Mouse (Mus musculus) embryonic facial prominence, embryonic 11.5 days (tissue): Measurements from ENCODE around the gene 4930467E23Rik. TPM values are rescaled to one million over a fixed set of nuclear protein-coding genes. Genes with fewer than 3 reads are reported as not detected.
"Not testable (repeated sequence)": the region's sequence is repeated elsewhere in the genome, so short reads cannot be mapped to it uniquely, and the experiment has no call there.

Experiments used
- ATAC-seq: fragments of 200-750 bp; cut with Nextera tagmentation; replicated peaks from 2 replicates; pipeline ENCODE4 v1.8.0; 2017; ENCODE audit warnings: low read depth; ENCODE audit not compliant: insufficient number of reproducible peaks, low FRiP score, low TSS enrichment
- DNase-seq: peaks from one replicate; pipeline ENCODE4 v3.0.0-alpha.2; 2015; ENCODE audit warnings: low spot score
- H3K27ac ChIP-seq: fragments of 300-500 bp; sonication (generic); replicated peaks from 2 replicates; pipeline ENCODE4 v1.5.1; 2014; ENCODE audit warnings: mild to moderate bottlenecking, low read depth, low read length, control low read depth
- H3K27me3 ChIP-seq: fragments of 300-500 bp; sonication (generic); 2 replicates; pipeline ENCODE4 v1.6.1; 2014; ENCODE audit warnings: mild to moderate bottlenecking, low read length, moderate library complexity, mixed read lengths; ENCODE audit not compliant: control insufficient read depth, insufficient read depth
- H3K36me3 ChIP-seq: fragments of 300-500 bp; sonication (generic); replicated peaks from 2 replicates; pipeline ENCODE4 v1.6.1; 2014; ENCODE audit warnings: low read depth, mild to moderate bottlenecking, low read length, moderate library complexity, mixed read lengths; ENCODE audit not compliant: control insufficient read depth, insufficient read depth
- H3K4me1 ChIP-seq: fragments of 300-500 bp; sonication (generic); 2 replicates; pipeline ENCODE4 v1.6.1; 2014; ENCODE audit warnings: low read length, mixed read lengths; ENCODE audit not compliant: control insufficient read depth, insufficient read depth
- H3K4me2 ChIP-seq: fragments of 300-500 bp; sonication (generic); 2 replicates; pipeline ENCODE4 v1.6.1; 2014; ENCODE audit warnings: low read depth, mild to moderate bottlenecking, control low read depth, low read length, moderate library complexity
- H3K4me3 ChIP-seq: fragments of 300-500 bp; sonication (generic); 2 replicates; pipeline ENCODE4 v1.5.1; 2014; ENCODE audit warnings: low read depth, low read length, control low read depth
- H3K9ac ChIP-seq: fragments of 300-500 bp; sonication (generic); replicated peaks from 2 replicates; pipeline ENCODE4 v1.6.1; 2014; ENCODE audit warnings: mild to moderate bottlenecking, control low read depth, low read length
- H3K9me3 ChIP-seq: fragments of 300-500 bp; sonication (generic); replicated peaks from 2 replicates; pipeline ENCODE4 v1.6.1; 2016; ENCODE audit warnings: mild to moderate bottlenecking, low read length, inconsistent platforms, mixed read lengths; ENCODE audit not compliant: control insufficient read depth
- WGBS: fragments of 180-500 bp; shearing (Covaris S2); extraction: QIAGEN DNeasy Blood & Tissue Kit; methylation state at CpG from one replicate; pipeline ENCODE4 v1.1.7; 2014; 5-methylcytosine and 5-hydroxymethylcytosine counted together
- polyA plus RNA-seq: library from polyadenylated mRNA; unstranded; fragments of >200 nt; fragmentation: Nextera tagmentation; extraction: Ambion mirVana; gene quantifications from 2 replicates; pipeline ENCODE4 v1.2.1, GENCODE M21; 2014

4930467E23Rik gene
- polyA plus RNA-seq = not detected in 2 replicates

- not testable (repeated sequence) for H3K27ac ChIP-seq, H3K4me1 ChIP-seq, DNase-seq, H3K9me3 ChIP-seq, H3K4me3 ChIP-seq, H3K4me2 ChIP-seq, H3K36me3 ChIP-seq, ATAC-seq, H3K27me3 ChIP-seq, H3K9ac ChIP-seq
- WGBS = no CpG with 5 or more reads among the region's 2 CpGs
Observed at GRCm38 (mm10) chr8:19729276-19729675, at the start of gene 4930467E23Rik. Gene 4930467E23Rik (plus strand): TSS chr8:19729576.

DNA sequence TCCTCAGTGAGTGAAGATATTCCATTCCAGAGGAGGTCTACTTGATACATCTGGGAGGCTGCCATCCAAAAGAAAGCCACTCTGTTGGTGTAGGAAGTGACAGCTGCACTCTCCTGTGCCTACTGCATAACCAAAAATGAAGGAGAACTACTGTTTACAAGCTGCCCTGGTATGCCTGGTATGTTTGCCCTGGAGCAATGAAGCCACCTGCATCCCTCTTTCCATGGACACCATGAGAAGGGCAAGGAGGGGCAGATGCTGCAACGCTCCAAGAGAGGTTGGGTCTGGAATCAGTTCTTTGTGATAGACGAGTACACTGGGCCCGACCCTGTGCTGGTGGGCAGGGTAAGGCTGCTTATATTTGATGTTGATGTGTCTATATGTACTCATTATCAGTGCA lies 47.1 kb upstream of the 4930467E23Rik start:
- WGBS = 92% methylated on average over 2 of the region's 3 CpGs
- not testable (repeated sequence) for H3K9ac ChIP-seq, H3K9me3 ChIP-seq, H3K27me3 ChIP-seq, H3K4me3 ChIP-seq, H3K4me1 ChIP-seq, H3K36me3 ChIP-seq, DNase-seq, H3K4me2 ChIP-seq, ATAC-seq, H3K27ac ChIP-seq

GRCm38 (mm10) chr8:19685476-19685875 lies 43.9 kb upstream of the 4930467E23Rik start:
- H3K9ac ChIP-seq, H3K36me3 ChIP-seq, H3K4me2 ChIP-seq, H3K4me3 ChIP-seq, DNase-seq, ATAC-seq, H3K27ac ChIP-seq, H3K4me1 ChIP-seq, H3K9me3 ChIP-seq, H3K27me3 ChIP-seq: not testable (repeated sequence)
- 82% methylated on average over 3 of the region's 3 CpGs for WGBS

DNA sequence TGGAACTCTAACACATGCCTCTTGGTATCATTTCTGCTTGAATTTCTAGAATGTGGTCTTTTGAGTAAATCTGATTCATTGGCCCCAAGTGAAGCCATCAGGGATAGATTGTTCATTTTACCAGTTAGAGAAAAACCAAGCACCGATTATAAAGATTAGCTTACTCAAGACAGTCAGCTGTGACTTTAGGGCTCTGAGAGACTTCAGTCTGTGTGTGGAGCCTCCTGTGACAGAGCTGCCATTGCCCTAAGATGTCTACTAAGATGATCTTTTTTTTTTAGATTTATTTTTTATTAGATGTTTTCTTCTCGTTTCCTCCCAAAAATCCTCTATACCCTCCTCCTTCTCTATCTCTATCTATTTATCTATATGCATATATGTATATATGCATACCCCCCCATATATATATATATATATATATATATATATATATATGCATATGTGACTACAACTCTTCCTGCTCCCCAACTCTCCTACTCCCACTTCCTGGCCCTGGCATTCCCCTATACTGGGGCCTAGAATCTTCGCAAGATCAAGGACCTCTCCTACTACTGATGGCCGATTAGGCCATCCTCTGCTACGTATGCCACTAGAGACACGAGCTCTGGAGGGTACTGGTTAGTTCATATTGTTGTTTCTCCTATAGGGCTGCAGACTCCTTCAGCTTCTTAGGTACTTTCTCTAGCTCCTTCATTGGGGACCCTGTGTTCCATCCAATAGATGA lies 40.4 kb upstream of the 4930467E23Rik start:
- not testable (repeated sequence) for H3K4me1 ChIP-seq, H3K4me3 ChIP-seq, H3K27ac ChIP-seq, ATAC-seq, DNase-seq, H3K27me3 ChIP-seq, H3K9ac ChIP-seq, H3K9me3 ChIP-seq, H3K36me3 ChIP-seq, H3K4me2 ChIP-seq
- 81% methylated on average over 6 of the region's 6 CpGs for WGBS

DNA sequence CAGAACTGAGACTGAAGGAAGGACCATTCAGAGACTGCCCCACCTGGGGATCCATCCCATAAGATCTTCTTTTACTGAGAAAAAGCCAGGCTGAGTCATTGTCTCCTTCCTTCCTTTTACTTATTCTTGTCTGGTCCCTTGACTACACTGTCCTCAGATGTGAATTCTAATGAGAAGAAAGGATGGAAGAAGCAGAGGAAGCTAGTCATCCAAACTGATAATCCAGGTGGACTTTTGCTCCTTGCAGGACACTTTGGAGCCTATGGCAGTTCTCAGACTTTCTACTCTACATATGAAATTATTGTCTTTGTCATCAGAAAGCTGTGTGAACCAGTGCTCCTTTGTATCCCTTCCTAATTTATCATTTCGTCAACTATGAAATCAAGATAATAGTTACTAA lies 39.6 kb upstream of the 4930467E23Rik start:
- not testable (repeated sequence) for H3K4me3 ChIP-seq, H3K9ac ChIP-seq, H3K9me3 ChIP-seq, DNase-seq, H3K4me2 ChIP-seq, H3K36me3 ChIP-seq, H3K27me3 ChIP-seq, H3K4me1 ChIP-seq, ATAC-seq, H3K27ac ChIP-seq
- WGBS = 91% methylated on average over 1 of the region's 1 CpGs

- not testable (repeated sequence) for H3K4me2 ChIP-seq, H3K36me3 ChIP-seq, H3K4me3 ChIP-seq, H3K27ac ChIP-seq, H3K9me3 ChIP-seq, ATAC-seq, H3K27me3 ChIP-seq, DNase-seq, H3K9ac ChIP-seq, H3K4me1 ChIP-seq
- 87% methylated on average over 5 of the region's 6 CpGs for WGBS
Observed at GRCm38 (mm10) chr8:19691421-19691820, 38.0 kb upstream of the 4930467E23Rik start.

DNA sequence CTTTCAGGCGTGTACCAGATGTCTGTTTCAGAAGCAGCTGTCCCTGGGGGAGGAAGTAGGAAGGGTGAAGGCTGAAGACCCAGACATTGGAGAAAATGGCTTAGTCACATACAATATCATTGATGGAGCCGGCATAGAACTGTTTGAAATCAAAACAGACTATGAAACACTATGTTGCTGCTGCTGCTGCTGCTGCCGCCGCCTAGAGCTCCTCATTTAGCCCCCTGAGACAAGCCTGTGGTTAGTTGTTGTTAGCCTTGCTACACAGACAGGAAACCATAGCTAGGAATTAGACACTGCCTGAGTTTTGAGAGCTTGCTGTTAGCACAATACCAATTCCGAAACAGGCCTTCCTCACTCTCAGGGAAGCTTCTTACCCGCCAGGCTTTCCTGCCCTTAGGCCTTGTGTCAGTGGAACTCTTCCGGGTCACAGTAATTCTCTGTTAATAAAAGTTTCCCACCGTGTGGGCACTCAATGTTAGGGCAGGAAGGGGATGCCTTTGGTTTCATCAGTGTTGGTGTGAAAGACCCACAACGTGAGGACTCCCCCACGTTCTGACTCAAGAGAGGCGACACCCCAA lies 31.8 kb upstream of the 4930467E23Rik start:
- H3K27ac ChIP-seq, H3K9ac ChIP-seq, DNase-seq, H3K4me1 ChIP-seq, H3K4me3 ChIP-seq, ATAC-seq, H3K36me3 ChIP-seq, H3K9me3 ChIP-seq, H3K4me2 ChIP-seq, H3K27me3 ChIP-seq: not testable (repeated sequence)
- 85% methylated on average over 11 of the region's 11 CpGs for WGBS

DNA sequence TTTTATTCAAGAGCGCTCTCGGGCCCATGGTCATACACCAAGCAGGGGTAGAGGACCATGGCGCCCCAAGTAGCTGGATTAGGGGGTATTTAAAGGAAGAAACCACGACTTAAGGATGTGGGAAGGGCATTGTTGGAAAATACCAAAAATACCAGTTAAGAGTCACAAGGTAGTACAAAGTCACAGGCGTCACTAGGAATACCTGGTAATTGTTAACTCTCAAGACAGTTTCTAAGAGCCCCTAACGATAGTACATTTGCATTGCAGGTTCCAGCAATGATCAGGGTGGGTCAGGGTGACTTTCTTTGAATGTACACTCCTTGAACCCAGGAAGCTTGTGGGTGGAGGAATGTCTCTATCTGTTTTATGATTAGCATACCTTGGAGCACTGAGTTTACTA lies 31.3 kb upstream of the 4930467E23Rik start:
- not testable (repeated sequence) for H3K4me2 ChIP-seq, H3K27me3 ChIP-seq, H3K36me3 ChIP-seq, H3K9me3 ChIP-seq, H3K4me1 ChIP-seq, H3K4me3 ChIP-seq, H3K9ac ChIP-seq, H3K27ac ChIP-seq, DNase-seq, ATAC-seq
- 82% methylated on average over 6 of the region's 6 CpGs for WGBS
